Mouse (Mus musculus): ENCODE measurements around the gene Hbb-y. TPM values are rescaled to one million over a fixed set of nuclear protein-coding genes. Genes with fewer than 3 reads are reported as not detected.
"Not testable (repeated sequence)": the region's sequence is repeated elsewhere in the genome, so short reads cannot be mapped to it uniquely, and the experiment has no call there.

The Hbb-y gene
- polyA plus RNA-seq, 1 experiment: not detected

- no peaks in the 10 kb centered on the region for H3K4me1 ChIP-seq (ENCODE audit: control insufficient read depth, insufficient read depth, low read length)
- TF ChIP-seq CTCF (IDR thresholded peaks at IDR 0.05; ENCODE audit: insufficient read depth, low read depth, low read length): no peak
- no peak for TF ChIP-seq POLR2A (IDR thresholded peaks at IDR 0.05; ENCODE audit: insufficient read depth, low read depth, low read length)
- WGBS: 74% methylated on average over 2 of the region's 2 CpGs
Measured at GRCm38 (mm10) chr7:103859076-103859475, 6.1 kb upstream of the Hbb-y start.

GRCm38 (mm10) chr7:103854669-103855068 lies 1.7 kb upstream of the Hbb-y start:
- WGBS: 59% methylated on average over 1 of the region's 1 CpGs
- H3K4me3 ChIP-seq (ENCODE audit: insufficient read depth, low read depth, low read length): no peak overlapping the region
- no peaks in the 10 kb centered on the region for H3K4me1 ChIP-seq (ENCODE audit: control insufficient read depth, insufficient read depth, low read length)
- TF ChIP-seq CTCF (IDR thresholded peaks at IDR 0.05; ENCODE audit: insufficient read depth, low read depth, low read length) (no peak), POLR2A (IDR thresholded peaks at IDR 0.05; ENCODE audit: insufficient read depth, low read depth, low read length) (no peak)
- H3K27ac ChIP-seq (ENCODE audit: insufficient read depth, low read depth, low read length): no peak overlapping the region

More at GRCm38 (mm10) chr7:103859076-103859475, 6.1 kb upstream of the Hbb-y start:
- H3K27ac ChIP-seq (ENCODE audit: insufficient read depth, low read depth, low read length): no peak overlapping the region
- H3K4me3 ChIP-seq (ENCODE audit: insufficient read depth, low read depth, low read length): no peak overlapping the region

DNA sequence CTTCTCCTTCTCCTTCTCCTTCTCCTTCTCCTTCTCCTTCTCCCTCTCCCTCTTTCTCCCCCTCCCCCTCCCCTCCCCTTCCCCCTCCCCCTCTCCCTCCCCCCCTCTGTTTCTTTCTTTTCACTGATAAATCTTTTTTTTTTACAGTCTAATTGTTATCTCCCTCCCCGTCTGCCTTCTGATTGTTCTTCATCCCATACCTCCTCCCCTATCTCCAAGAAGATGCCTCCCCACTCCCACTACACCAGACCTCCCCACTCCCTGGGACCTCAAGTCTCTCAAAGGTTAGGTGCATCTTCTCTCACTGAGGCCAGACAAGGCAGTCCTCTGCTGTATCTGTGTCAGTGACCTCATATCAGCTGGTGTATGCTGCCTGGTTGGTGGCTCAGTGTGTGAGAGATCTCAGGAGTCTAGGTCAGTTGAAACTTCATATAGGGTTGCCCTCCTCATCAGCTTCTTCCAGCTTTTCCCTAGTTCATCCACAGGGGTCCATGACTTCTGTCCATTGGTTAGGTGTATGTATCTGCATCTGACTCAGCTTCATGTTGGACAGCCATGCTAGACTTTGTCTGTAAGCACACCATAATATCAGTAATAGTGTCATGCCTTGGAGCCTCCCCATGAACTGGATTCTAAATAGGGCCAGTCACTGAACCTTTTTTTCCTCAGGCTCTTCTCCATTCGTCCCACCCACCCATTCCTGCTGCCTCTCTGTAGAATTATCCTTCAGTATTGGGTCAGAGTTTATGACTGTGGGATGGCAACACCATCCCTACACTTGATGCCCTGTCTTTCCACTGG lies 8.3 kb downstream of the Hbb-y start:
- WGBS: 36% methylated on average over 2 of the region's 2 CpGs

GRCm38 (mm10) chr7:103843034-103843433 lies 10.0 kb downstream of the Hbb-y start, which contains the start of gene Hbb-bh1:
Gene Hbb-bh1, minus strand, starts transcription at chr7:103843164.
- Histone ChIP-seq H3K4me3 (ENCODE audit: insufficient read depth, low read depth, low read length) (no peak within 1 kb of the TSS), H3K27ac (ENCODE audit: insufficient read depth, low read depth, low read length) (no peak within 1 kb of the TSS), H3K4me1 (ENCODE audit: control insufficient read depth, insufficient read depth, low read length) (no peaks in the 10 kb centered on the region)
- no peak for TF ChIP-seq POLR2A (IDR thresholded peaks at IDR 0.05; ENCODE audit: insufficient read depth, low read depth, low read length)
- no peak for TF ChIP-seq CTCF (IDR thresholded peaks at IDR 0.05; ENCODE audit: insufficient read depth, low read depth, low read length)
- WGBS: 81% methylated on average over 2 of the region's 2 CpGs

More for the DNA sequence above, 8.3 kb downstream of the Hbb-y start:
- Histone ChIP-seq H3K4me3 (ENCODE audit: insufficient read depth, low read depth, low read length) (no peak overlapping the region), H3K27ac (ENCODE audit: insufficient read depth, low read depth, low read length) (no peak overlapping the region), H3K4me1 (ENCODE audit: control insufficient read depth, insufficient read depth, low read length) (no peaks in the 10 kb centered on the region)
- TF ChIP-seq POLR2A (IDR thresholded peaks at IDR 0.05; ENCODE audit: insufficient read depth, low read depth, low read length) (no peak), CTCF (IDR thresholded peaks at IDR 0.05; ENCODE audit: insufficient read depth, low read depth, low read length) (no peak)

DNA sequence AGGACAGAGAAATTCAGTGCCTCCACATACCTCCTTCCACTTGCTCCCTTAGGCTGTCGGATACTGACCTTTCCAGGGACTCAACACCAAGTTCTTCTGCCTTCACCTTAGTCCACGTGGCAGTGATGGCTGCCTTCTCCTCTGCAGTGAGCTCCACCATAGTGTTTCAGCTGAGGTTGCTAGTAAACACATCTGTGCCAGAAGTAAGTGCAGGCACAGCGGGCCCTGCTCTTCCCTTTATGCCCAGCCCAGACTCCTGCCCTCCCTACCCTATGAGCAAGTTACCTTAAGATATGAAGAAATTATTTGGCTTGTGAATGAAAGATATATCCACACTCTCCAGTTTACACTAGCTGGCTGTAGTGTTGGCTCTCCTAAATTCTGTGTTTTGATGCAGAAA lies 12.7 kb downstream of the Hbb-y start, which contains the start of gene Hbb-bh2:
Hbb-bh2 (minus strand) TSS at position 253 of the 400 bp plus-strand sequence.
- Histone ChIP-seq H3K4me1 (ENCODE audit: control insufficient read depth, insufficient read depth, low read length) (no peaks in the 10 kb centered on the region), H3K4me3 (ENCODE audit: insufficient read depth, low read depth, low read length) (no peak within 1 kb of the TSS), H3K27ac (ENCODE audit: insufficient read depth, low read depth, low read length) (no peak within 1 kb of the TSS)
- 65% methylated on average over 3 of the region's 3 CpGs for WGBS
- TF ChIP-seq POLR2A (IDR thresholded peaks at IDR 0.05; ENCODE audit: insufficient read depth, low read depth, low read length) (no peak), CTCF (IDR thresholded peaks at IDR 0.05; ENCODE audit: insufficient read depth, low read depth, low read length) (no peak)

- Histone ChIP-seq H3K4me1 (ENCODE audit: control insufficient read depth, insufficient read depth, low read length) (no peaks in the 10 kb centered on the region), H3K27ac (ENCODE audit: insufficient read depth, low read depth, low read length) (no peak within 1 kb of the TSS), H3K4me3 (ENCODE audit: insufficient read depth, low read depth, low read length) (no peak within 1 kb of the TSS)
- TF ChIP-seq POLR2A (IDR thresholded peaks at IDR 0.05; ENCODE audit: insufficient read depth, low read depth, low read length) (no peak), CTCF (IDR thresholded peaks at IDR 0.05; ENCODE audit: insufficient read depth, low read depth, low read length) (no peak)
- WGBS: 93% methylated on average over 4 of the region's 4 CpGs
Measured at GRCm38 (mm10) chr7:103827808-103828207, 25.2 kb downstream of the Hbb-y start, which contains the start of gene Hbb-bs. Gene Hbb-bs, minus strand, starts transcription at chr7:103828096.

DNA sequence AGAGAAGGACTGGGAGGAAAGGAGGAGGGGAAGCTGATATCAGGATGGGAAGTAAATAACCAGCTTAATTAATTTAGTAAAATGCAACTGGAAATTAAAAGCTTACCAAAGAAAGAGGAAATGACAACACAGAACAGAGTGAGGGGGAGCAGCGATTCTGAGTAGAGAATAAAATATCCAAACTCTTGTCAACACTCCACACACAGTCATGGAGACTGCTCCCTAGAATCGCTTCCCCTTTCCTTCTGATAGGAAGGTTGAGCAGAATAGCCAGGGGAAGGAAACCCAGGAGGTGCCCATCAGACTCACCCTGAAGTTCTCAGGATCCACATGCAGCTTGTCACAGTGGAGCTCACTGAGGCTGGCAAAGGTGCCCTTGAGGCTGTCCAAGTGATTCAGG lies 25.9 kb downstream of the Hbb-y start:
- not testable (repeated sequence) for H3K4me1 ChIP-seq (ENCODE audit: control insufficient read depth, insufficient read depth, low read length); H3K27ac ChIP-seq (ENCODE audit: insufficient read depth, low read depth, low read length); H3K4me3 ChIP-seq (ENCODE audit: insufficient read depth, low read depth, low read length)
- no CpG with 5 or more reads among the region's 2 CpGs for WGBS

GRCm38 (mm10) chr7:103826255-103826887 lies 26.6 kb downstream of the Hbb-y start:
- no peak overlapping the region for H3K27ac ChIP-seq (ENCODE audit: insufficient read depth, low read depth, low read length)
- no peak overlapping the region for H3K4me3 ChIP-seq (ENCODE audit: insufficient read depth, low read depth, low read length)
- no peaks in the 10 kb centered on the region for H3K4me1 ChIP-seq (ENCODE audit: control insufficient read depth, insufficient read depth, low read length)
- WGBS: 66% methylated on average over 3 of the region's 3 CpGs
- TF ChIP-seq POLR2A (IDR thresholded peaks at IDR 0.05; ENCODE audit: insufficient read depth, low read depth, low read length) (no peak), CTCF (IDR thresholded peaks at IDR 0.05; ENCODE audit: insufficient read depth, low read depth, low read length) (no peak)

DNA sequence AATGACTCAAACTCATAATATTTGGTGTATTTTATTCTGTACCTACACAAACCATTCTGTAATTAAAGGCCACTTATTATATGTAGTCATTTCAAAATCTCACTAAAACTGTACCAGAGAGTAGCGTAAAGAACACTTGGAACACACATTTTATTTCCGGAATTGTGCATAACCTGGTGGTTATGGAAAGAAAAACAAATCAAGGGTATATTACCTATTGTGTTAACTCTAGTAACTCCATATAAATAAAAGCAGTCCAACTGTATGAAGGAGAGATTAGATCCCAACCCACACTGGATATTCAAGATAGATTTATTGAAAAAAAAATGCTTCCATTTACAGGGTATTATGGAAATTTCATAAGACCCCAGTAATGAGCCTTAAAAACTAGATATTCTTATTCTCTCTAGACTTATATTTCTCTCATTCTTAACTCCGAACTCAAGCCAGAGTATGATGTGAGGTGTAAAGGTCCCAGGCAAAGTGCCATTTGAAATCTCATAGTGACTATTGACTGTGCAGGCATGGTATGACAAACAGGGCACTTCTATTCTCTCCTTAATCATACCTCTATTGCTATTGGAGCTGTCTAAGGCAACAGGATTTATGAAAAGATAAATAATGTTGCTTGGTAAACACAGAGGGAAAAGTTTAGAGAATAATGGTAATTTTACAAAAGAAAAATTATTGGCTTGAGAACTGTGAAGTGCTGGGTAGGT lies 27.3 kb downstream of the Hbb-y start:
- no peak overlapping the region for H3K27ac ChIP-seq (ENCODE audit: insufficient read depth, low read depth, low read length)
- TF ChIP-seq POLR2A (IDR thresholded peaks at IDR 0.05; ENCODE audit: insufficient read depth, low read depth, low read length): no peak
- no peak for TF ChIP-seq CTCF (IDR thresholded peaks at IDR 0.05; ENCODE audit: insufficient read depth, low read depth, low read length)
- WGBS: 90% methylated on average over 3 of the region's 3 CpGs
- H3K4me1 ChIP-seq (ENCODE audit: control insufficient read depth, insufficient read depth, low read length): no peaks in the 10 kb centered on the region
- no peak overlapping the region for H3K4me3 ChIP-seq (ENCODE audit: insufficient read depth, low read depth, low read length)

All from olfactory bulb, adult 2 months (tissue).